Mouse (Mus musculus) limb, embryonic 14.5 days (tissue): Measurements from ENCODE around the gene Anks1b. TPM values are rescaled to one million over a fixed set of nuclear protein-coding genes. Genes with fewer than 3 reads are reported as not detected.

ENCODE experiments used
- ATAC-seq: fragments of 200-750 bp; cut with Nextera tagmentation; 2 replicates; pipeline ENCODE4 v1.8.0; 2017; ENCODE audit warnings: low read depth, moderate number of reproducible peaks, moderate TSS enrichment; ENCODE audit not compliant: low FRiP score
- DNase-seq: peaks from one replicate; pipeline ENCODE4 v3.0.0-alpha.2; 2015; ENCODE audit warnings: low spot score
- H3K27ac ChIP-seq: fragments of 300-500 bp; sonication (generic); replicated peaks from 2 replicates; pipeline ENCODE4 v1.5.1; 2014; ENCODE audit warnings: low read depth, mild to moderate bottlenecking, low read length, moderate library complexity, mixed read lengths
- H3K27me3 ChIP-seq: fragments of 300-500 bp; sonication (generic); 2 replicates; pipeline ENCODE4 v1.6.1; 2014; ENCODE audit warnings: low read length, mixed read lengths; ENCODE audit not compliant: control insufficient read depth, insufficient read depth
- H3K36me3 ChIP-seq: fragments of 300-500 bp; sonication (generic); 2 replicates; pipeline ENCODE4 v1.6.1; 2014; ENCODE audit warnings: mild to moderate bottlenecking, low read length, moderate library complexity, mixed read lengths; ENCODE audit not compliant: control insufficient read depth, insufficient read depth
- H3K4me1 ChIP-seq: fragments of 300-500 bp; sonication (generic); 2 replicates; pipeline ENCODE4 v1.6.1; 2014; ENCODE audit warnings: antibody characterized with exemption, low read length, mixed read lengths; ENCODE audit not compliant: control insufficient read depth, insufficient read depth
- H3K4me2 ChIP-seq: fragments of 300-500 bp; sonication (generic); replicated peaks from 2 replicates; pipeline ENCODE4 v1.6.1; 2014; ENCODE audit warnings: low read depth, mild to moderate bottlenecking, low read length, moderate library complexity; ENCODE audit not compliant: severe bottlenecking
- H3K4me3 ChIP-seq: fragments of 300-500 bp; sonication (generic); replicated peaks from 2 replicates; pipeline ENCODE4 v1.5.1; 2014; ENCODE audit warnings: low read length
- H3K9ac ChIP-seq: fragments of 300-500 bp; sonication (generic); 2 replicates; pipeline ENCODE4 v1.6.1; 2014; ENCODE audit warnings: mild to moderate bottlenecking, low read depth, low read length, moderate library complexity; ENCODE audit not compliant: severe bottlenecking
- H3K9me3 ChIP-seq: fragments of 300-500 bp; sonication (generic); 2 replicates; pipeline ENCODE4 v1.6.1; 2016; ENCODE audit warnings: low read length; ENCODE audit not compliant: control insufficient read depth
- POLR2A ChIP-seq: fragments of 200-500 bp; IDR thresholded peaks from 2 replicates; pipeline ENCODE4 v1.8.0; 2012; ENCODE audit warnings: inconsistent platforms, mild to moderate bottlenecking, moderate library complexity, borderline replicate concordance; ENCODE audit not compliant: insufficient read depth, insufficient read length; ENCODE audit errors: extremely low read depth
- WGBS: fragments of 180-500 bp; shearing (Covaris S2); extraction: QIAGEN DNeasy Blood & Tissue Kit; methylation state at CpG from one replicate; pipeline ENCODE4 v1.1.7; 2014; 5-methylcytosine and 5-hydroxymethylcytosine counted together
- polyA plus RNA-seq, 2 experiments: library from polyadenylated mRNA; depleted of rRNA in 1 of 2; stranded (reverse) in 1 of 2; unstranded in 1 of 2; fragments of >200 nt; fragmentation: Nextera tagmentation in 1 of 2; extraction: Ambion mirVana in 1 of 2; gene quantifications; 2 replicates each; pipeline versions ENCODE4 v1.2.1 to v1.2.3; 2012 to 2014

Anks1b gene
- polyA plus RNA-seq, 2 experiments = 2.6 to 4.3 TPM

DNA sequence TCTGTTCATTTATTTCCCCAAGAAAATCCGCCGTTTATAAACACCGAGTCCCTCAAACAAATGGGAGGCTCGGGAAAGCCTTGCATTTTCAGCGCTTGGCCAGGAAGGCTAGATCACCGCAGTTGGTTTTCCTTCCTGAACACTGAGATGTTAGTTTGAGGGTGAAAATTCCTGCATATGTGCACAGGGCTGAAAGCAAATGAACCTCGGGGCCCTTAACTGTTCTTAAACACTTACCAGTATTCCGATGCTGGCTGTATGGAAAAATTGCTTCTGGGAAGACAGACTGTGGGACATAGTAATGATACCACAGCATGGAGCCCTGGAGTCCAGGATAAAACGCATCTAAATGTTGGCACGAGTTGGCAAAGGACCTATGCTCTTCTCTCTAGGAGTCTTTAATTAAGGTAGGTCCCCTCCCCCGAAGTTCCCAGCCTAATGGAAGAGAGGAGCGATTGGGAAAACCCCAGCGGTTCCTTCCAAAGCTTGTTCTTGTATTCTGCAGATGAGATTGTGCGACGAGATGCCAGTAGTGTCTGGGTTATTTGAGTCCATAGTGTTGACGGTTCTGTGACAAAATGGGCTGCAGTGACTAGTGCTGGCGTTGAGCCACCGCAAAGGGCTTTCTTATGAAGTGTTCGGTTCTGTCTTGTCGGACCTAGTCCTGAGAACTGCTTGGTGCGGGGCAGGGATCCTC lies 957.4 kb downstream of the Anks1b start:
- Histone ChIP-seq H3K4me1 (0 out of 2 replicates have a peak, but pooled peaks cover 3% of the 10 kb centered on the region), H3K36me3 (no peaks in the 10 kb centered on the region), H3K27me3 (peaks cover 63% of the 10 kb centered on the region), H3K27ac (no peak overlapping the region), H3K4me3 (peak overlapping the region; percentile 5; the same call in 1 of the 2 replicates), H3K4me2 (0 out of 2 replicates have a peak overlapping the region, but pooled peaks have one; percentile 5), H3K9me3 (no peaks in the 10 kb centered on the region), H3K9ac (no peak overlapping the region)
- TF ChIP-seq POLR2A = no peak
- 7% methylated on average over 21 of the region's 21 CpGs for WGBS
- ATAC-seq = no peak
- no peak for DNase-seq

DNA sequence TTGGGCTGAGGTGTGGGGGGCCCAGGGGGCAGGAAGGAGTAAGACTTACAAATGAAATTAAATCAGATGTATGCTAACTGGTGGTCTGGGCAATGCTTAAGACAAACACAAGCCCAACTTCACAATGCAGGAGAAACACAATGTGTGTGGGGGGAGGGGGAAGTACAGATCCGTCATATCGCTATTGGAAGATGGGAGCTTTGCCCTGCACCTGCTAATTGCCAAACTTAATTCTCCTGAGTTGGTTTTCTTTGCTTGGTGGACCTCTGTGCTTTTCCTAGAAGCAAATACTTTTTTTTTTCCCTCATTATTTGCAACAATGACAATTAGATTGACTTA lies 957.9 kb downstream of the Anks1b start:
- no peak for TF ChIP-seq POLR2A
- H3K27me3 ChIP-seq = peaks cover 63% of the 10 kb centered on the region
- no peaks in the 10 kb centered on the region for H3K36me3 ChIP-seq
- ATAC-seq (no peak), DNase-seq (no peak)
- no peaks in the 10 kb centered on the region for H3K9me3 ChIP-seq
- H3K27ac ChIP-seq = no peak overlapping the region
- no peak overlapping the region for H3K9ac ChIP-seq
- no peak overlapping the region for H3K4me2 ChIP-seq
- 0 out of 2 replicates have a peak, but pooled peaks cover 3% of the 10 kb centered on the region for H3K4me1 ChIP-seq
- WGBS = 8% methylated on average over 2 of the region's 2 CpGs
- no peak overlapping the region for H3K4me3 ChIP-seq

DNA sequence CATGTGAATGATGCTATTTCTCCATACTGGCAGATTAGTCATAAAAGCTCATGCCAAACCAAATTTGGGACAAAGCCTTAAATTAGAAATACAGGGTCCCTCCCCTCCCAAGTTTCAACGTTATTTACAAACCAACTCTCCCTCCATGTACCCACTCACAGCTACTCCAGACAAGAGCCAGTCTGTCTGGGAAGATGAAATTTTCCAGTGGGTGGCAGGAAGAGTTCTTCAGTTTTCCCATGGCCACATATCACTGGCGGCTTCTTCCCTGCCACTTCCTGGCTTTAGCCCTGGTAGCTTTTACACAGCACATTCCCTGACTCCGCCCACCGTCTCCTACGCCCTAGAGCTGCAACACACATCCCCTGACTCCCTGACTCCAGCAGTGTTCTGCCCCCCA lies 961.0 kb downstream of the Anks1b start:
- DNase-seq (no peak), ATAC-seq (no peak)
- no peaks in the 10 kb centered on the region for H3K4me1 ChIP-seq
- H3K27me3 ChIP-seq = peaks cover 36% of the 10 kb centered on the region
- no peak overlapping the region for H3K4me3 ChIP-seq
- WGBS = 24% methylated on average over 5 of the region's 5 CpGs
- no peak overlapping the region for H3K9ac ChIP-seq
- TF ChIP-seq POLR2A = no peak
- no peaks in the 10 kb centered on the region for H3K9me3 ChIP-seq
- no peak overlapping the region for H3K4me2 ChIP-seq
- no peak overlapping the region for H3K27ac ChIP-seq
- no peaks in the 10 kb centered on the region for H3K36me3 ChIP-seq

DNA sequence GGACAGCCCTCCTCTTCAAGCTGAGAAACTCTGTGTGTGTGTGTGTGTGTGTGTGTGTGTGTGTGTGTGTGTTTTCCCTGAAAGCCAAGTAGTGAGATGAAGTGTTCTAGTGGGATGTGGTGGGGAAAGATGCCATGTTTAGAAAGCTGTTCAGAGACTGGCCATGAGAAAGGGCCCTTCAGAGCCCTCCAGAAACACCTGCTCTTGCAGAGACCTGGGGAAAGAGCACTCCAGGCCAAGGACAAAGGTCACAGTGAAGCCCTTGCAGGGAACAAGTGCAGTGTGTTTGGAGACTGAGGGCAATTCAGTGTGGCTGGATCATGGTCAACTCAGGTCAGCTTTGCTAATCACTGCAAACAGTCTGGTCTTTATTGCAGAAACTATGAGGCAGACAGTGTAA lies 961.9 kb downstream of the Anks1b start:
- Histone ChIP-seq H3K9ac (no peak overlapping the region), H3K9me3 (no peaks in the 10 kb centered on the region), H3K36me3 (no peaks in the 10 kb centered on the region), H3K4me2 (no peak overlapping the region), H3K27ac (no peak overlapping the region), H3K27me3 (peaks cover 27% of the 10 kb centered on the region), H3K4me3 (no peak overlapping the region), H3K4me1 (no peaks in the 10 kb centered on the region)
- no peak for TF ChIP-seq POLR2A
- no peak for ATAC-seq
- no peak for DNase-seq

DNA sequence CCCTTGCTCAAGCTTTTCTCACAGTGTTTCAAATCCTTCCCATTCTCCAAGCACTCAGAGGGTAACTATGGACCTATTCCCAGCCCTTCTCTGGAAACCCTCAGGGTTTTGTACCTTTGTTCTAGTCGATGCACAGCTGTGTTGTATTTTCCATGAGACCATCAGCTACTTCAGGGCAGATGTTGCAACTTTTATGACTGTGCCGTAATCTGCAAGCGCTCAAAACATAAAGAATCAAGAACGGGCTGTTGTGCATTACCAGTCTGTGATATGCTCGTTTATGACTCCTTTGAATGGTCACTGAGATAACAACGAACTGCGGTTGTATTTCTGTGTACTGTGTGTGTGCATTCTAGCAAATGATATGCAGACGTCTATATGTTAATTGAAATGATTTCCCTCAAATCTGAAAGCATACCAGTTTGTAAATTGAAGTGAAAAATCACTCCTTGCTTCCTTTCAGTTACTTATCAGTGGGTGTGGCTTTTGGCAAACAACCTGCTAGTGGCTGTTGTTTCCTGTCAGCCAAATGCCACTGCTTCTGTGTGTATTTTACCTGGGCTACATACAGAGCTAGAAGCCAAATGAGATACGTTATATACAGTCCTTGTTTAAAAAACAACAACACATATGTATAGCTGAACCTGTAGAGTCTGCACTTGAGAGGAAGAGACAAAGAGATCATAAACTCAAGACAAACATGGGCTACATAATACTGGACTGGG lies 966.5 kb downstream of the Anks1b start:
- Histone ChIP-seq H3K27ac (no peak overlapping the region), H3K4me2 (no peak overlapping the region), H3K36me3 (no peaks in the 10 kb centered on the region), H3K9ac (no peak overlapping the region), H3K27me3 (no peaks in the 10 kb centered on the region), H3K4me1 (no peaks in the 10 kb centered on the region), H3K4me3 (no peak overlapping the region), H3K9me3 (no peaks in the 10 kb centered on the region)
- no peak for TF ChIP-seq POLR2A
- 66% methylated on average over 9 of the region's 9 CpGs for WGBS
- no peak for ATAC-seq
- DNase-seq = no peak

DNA sequence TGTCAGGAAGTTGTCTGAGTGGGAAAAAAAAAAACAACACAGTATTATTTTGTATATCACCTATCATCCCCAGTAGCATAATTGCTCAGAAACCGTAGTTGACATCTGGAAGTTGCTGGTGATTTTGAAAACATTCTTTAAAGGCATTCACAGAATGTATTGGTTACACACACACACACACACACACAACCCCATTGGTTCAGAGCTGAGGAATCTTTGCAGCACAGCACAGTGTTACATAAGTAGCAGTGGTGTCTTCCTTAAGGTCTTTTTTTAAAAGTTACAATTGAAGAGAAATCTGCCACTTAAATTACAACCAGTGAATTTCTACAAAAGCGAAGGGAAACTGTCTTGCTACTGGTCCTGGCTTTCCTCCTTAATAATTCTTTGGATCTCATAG lies 969.1 kb downstream of the Anks1b start:
- no peak overlapping the region for H3K4me2 ChIP-seq
- DNase-seq (no peak), ATAC-seq (no peak)
- H3K4me1 ChIP-seq = no peaks in the 10 kb centered on the region
- no peak overlapping the region for H3K9ac ChIP-seq
- H3K9me3 ChIP-seq = no peaks in the 10 kb centered on the region
- H3K27me3 ChIP-seq = no peaks in the 10 kb centered on the region
- H3K27ac ChIP-seq = no peak overlapping the region
- WGBS = 81% methylated on average over 2 of the region's 2 CpGs
- H3K36me3 ChIP-seq = no peaks in the 10 kb centered on the region
- TF ChIP-seq POLR2A = no peak
- no peak overlapping the region for H3K4me3 ChIP-seq
